Mouse (Mus musculus): ENCODE data around the gene Slc35a5.
A peak's percentile ranks its signal among the peaks of the same experiment; 100 is the strongest.

Slc35a5 gene

GRCm38 (mm10) chr16:45117200-45117599 is 41.3 kb downstream of the Slc35a5 start:
- DNase-seq (ENCODE audit: low spot score) = no peak

- DNase-seq (ENCODE audit: low spot score) = peak; percentile 69
Measured at GRCm38 (mm10) chr16:45110498-45110897, 48.0 kb downstream of the Slc35a5 start.

GRCm38 (mm10) chr16:45108203-45108878 is 50.2 kb downstream of the Slc35a5 start:
- no peak for DNase-seq (ENCODE audit: low spot score)

GRCm38 (mm10) chr16:45104993-45105392 is 53.5 kb downstream of the Slc35a5 start:
- no peak for DNase-seq (ENCODE audit: low spot score)

GRCm38 (mm10) chr16:45100892-45101291 is 57.6 kb downstream of the Slc35a5 start:
- DNase-seq (ENCODE audit: low spot score) = no peak

GRCm38 (mm10) chr16:45098886-45099210 is 59.7 kb downstream of the Slc35a5 start:
- no peak for DNase-seq (ENCODE audit: low spot score)

GRCm38 (mm10) chr16:45098186-45098885 is 60.2 kb downstream of the Slc35a5 start:
- no peak for DNase-seq (ENCODE audit: low spot score)

GRCm38 (mm10) chr16:45097467-45097866 is 61.0 kb downstream of the Slc35a5 start:
- no peak for DNase-seq (ENCODE audit: low spot score)

GRCm38 (mm10) chr16:45095561-45096482 is 62.7 kb downstream of the Slc35a5 start:
- DNase-seq (ENCODE audit: low spot score) = no peak

- no peak for DNase-seq (ENCODE audit: low spot score)
Measured at GRCm38 (mm10) chr16:45095030-45095429, 63.5 kb downstream of the Slc35a5 start.

- DNase-seq (ENCODE audit: low spot score) = no peak
Measured at GRCm38 (mm10) chr16:45094136-45094756, 64.3 kb downstream of the Slc35a5 start.

- peak; percentile 50 for DNase-seq (ENCODE audit: low spot score)
Measured at GRCm38 (mm10) chr16:45093137-45093731, 65.3 kb downstream of the Slc35a5 start, which contains the start of gene Ccdc80. Gene Ccdc80, plus strand, starts transcription at chr16:45093402.

- peak; percentile 54 for DNase-seq (ENCODE audit: low spot score)
Measured at GRCm38 (mm10) chr16:45090005-45090404, 68.5 kb downstream of the Slc35a5 start.
